Mouse (Mus musculus): ENCODE measurements around the gene Eefsec.

DNA sequence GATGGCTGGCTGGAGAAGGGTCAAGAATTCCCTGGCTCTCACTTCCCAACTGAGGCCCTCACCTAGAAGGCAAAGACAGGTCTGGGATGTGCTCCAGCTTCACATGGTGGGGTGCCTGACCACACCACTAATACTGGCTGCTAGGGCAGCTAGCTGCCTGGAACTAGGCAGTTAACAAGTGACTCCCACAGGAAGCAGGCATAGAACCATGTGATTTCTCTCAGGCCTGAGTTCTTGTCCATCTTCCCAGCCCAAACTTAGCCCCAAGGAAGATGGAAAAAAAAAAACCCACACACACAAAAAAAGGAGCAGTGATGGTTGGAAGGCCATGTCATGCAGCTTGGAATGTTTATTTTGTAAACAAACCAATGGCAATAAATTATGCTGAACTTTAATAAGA, 117.0 kb downstream of the Eefsec start:
- no peak for TF ChIP-seq CTCF (IDR thresholded peaks at IDR 0.05; ENCODE audit: low read depth, low read length)
- no peak for TF ChIP-seq POLR2A (IDR thresholded peaks at IDR 0.05; ENCODE audit: insufficient read depth, low read length)
- TF ChIP-seq EP300 (IDR thresholded peaks at IDR 0.05; ENCODE audit: insufficient read depth, low read depth, low read length) = no peak
